Mouse (Mus musculus): ENCODE measurements around the gene Ssr1.

The Ssr1 gene

GRCm38 (mm10) chr13:37979506-37979905 lies 14.5 kb downstream of the Ssr1 start:
- no peak for DNase-seq

- no peak for DNase-seq
Observed at GRCm38 (mm10) chr13:37974731-37975130, 19.3 kb downstream of the Ssr1 start.

DNA sequence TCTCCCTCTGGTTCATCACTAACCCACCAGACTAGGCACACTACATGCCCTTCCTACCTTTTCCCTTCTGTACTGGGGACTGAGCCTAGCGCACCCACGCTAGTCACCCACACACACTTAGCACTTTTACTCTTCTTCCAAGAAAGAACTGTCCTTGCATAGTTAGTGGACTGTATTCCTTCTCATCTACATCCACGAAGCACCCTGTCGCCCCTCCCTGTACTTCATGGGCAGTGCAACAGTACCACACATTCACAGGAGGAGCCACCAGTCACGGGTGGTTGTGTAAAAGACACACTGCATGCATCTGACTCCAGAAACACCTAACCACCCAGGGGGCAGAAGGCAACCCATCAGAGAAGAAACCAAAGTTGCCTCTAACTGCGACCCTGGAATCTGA lies 20.0 kb downstream of the Ssr1 start:
- no peak for DNase-seq

DNA sequence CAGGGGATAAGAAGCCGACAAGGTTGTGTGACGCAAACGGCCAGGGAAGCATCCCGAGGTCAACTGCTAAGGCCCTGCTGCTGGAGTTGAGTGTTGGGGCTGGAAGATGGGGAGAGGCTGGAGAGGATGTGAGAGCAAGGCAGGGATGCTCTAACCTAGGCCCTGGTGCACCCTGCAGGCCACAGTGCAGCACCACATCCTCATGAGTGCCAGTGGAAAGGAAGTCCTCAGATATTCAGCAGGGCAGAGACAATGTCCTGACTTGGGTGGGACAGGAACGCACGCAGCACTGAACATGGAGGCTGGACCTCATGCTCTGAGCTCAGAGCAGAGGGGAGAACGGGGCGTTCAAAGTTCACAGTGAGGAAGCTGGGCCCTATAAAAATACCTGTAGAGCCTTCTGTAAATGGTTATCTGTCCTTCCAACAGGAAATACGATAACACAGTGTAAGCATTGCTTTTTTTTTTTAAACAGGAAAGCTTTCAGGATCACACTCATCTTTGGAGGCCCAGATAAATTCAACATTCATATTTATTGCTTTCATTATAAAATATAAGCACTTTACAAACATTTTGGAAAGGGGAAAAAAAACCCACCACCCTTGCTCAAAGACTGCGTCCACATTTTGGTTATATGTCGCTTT lies 23.0 kb downstream of the Ssr1 start:
- no peak for DNase-seq

DNA sequence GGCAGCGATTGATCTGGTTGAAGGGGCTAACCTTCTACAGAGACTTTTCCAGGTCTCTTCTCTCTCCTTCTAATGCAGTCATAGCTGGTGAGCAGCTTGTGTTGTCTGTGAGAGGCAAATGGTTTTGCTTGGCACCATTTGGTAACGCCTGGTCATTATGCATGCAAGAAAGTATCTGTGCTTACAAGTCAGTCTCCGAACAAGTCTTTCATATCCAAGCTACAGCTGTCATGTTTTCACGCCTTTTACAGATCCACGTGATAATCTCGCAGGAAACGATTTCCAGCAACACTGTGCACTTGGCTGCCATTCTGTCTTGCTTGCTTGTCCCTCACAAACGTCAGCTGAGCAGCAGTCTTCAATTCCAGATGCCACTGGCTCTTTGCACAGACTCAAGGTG lies 24.0 kb downstream of the Ssr1 start:
- DNase-seq = no peak

DNA sequence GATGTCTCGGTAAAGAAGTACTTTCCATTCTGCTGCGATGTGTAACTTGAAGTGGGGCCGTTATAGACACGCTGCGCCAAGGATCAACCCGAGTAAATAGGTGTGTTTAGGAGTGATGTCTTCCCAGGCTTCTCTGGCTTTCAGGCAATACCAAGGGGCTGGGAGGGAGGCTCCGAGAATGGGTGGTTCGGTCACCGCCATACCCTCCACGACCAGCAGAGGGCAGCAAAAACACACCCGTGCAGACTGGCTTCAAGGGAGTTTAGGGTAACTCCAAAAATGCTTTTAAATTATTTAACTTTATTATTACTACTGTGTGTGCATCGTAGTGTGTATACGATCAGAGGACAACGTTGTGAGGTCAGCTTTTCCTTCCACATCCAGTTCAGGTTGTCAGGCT lies 24.7 kb downstream of the Ssr1 start:
- peak; percentile 75 to 89 for DNase-seq

DNA sequence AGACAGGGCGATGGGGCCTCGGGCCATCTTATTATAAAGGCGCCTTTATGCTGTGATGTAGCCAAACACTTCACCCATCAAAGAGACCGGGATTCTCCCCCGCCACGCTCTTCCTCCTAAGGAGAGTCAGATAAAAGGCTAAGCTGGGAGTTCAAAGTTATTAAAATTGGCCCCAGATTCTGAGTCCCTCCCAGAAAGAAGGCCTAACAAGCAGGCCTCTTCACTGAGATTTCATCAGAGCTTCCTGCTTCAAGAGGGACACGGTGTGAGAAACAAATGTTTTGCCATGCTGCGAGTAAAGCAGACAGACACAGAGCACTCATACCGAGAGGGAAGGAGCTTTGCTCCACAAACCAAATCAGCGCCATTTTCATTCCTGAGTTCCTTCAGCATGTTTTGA lies 26.5 kb downstream of the Ssr1 start:
- no peak for DNase-seq

DNA sequence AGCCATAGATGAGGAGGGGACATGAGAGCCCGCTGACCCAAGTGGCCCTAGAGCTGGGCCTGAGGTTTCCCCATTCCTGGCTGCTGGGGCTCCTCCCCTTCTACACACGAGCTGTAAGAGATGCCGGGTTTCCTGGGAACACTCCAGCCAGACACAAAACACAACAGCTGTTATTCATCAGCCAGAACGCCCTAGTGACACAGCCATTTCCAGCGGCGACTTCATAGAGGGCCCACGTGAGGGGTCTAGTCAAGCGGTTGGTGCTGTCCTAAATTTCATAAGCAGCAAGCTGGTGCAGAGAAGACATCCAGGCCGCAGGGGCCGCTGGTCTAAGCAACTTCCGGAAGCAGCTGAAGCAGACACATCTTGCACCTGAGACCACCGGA lies 27.0 kb downstream of the Ssr1 start:
- peak; percentile 59 to 73 for DNase-seq

DNA sequence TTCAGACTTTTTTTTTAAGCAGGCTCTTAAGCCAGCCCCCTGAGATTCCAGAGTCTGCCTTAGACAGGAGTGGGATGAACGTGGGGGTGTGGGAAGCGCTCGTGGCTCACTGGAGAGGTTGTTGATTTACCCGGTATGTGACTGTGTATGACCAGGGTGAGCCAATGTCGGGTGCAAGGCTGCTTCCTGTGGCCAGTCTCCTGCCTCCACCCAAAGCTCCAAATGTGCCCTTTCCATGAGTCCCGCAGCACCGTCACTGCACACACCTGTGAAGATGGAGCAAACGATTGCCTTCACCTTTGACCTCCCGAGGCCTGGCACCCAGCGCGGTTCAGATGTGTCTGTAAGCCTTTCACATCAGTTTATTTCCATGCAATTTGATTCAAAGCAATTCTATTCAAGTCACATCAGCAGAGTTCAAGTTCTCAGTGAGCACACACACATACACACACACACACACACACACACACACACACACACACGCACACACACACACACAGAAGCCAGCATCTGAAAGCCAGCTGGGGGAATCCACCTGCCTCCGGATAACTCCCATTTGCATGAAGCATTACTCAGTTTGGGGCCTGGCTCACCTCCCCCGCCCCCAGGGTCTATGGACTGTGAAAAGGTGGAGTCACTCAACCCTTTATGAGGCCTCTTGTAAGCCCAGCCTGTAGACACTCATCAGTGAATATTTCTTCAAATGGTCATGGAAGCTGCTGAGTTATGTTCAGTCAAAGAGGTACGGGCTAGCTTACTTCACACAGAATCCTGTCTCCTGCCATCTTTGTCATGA lies 27.6 kb downstream of the Ssr1 start:
- DNase-seq = no peak

GRCm38 (mm10) chr13:37965126-37965914 lies 28.7 kb downstream of the Ssr1 start:
- no peak for DNase-seq

DNA sequence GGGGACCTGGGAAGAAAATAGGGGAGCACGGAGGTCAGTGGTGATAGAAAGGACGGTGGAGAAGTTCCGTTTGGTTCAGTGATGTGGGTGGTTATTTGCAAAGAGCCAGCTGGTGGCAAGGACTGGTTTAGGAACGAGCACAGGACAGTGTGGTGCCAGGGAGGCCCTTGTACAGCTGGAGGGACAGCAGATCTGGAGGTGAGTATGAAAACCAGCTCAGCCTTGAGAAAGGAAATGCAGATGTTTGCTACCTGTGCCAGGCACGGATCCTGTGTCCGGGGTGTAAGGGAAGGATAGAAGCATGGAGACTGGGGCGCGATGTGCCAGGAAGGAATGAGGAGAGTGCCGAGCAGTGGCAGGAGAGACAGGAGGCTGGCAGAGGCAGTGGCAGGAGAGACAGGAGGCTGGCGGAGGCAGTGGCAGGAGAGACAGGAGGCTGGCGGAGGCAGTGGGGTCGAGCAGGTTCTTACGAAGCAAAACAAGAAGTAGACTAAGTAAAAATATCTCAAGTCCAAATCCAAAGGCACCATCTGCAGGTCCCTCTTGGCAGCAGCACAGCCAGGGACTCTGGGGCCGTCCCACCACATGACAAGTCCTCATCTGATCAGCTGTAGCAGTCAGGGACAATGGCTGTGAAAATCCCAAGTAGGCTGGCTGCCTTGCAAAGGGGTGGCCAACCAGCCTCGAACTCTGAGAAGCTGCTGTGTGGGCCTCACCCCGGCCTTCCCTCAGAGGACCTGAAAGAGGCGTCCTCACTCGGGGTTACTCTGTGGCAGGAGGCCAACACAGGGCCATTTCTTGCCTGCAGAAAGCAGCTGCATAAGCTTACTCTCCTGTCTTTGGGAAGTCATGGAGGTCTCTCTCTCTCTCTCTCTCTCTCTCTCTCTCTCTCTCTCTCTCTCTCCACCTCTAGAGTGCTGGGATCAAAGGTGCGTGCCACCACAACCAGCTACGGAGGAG lies 29.6 kb downstream of the Ssr1 start:
- no peak for DNase-seq

GRCm38 (mm10) chr13:37963354-37964007 lies 30.5 kb downstream of the Ssr1 start:
- peak; percentile 81 to 82 for DNase-seq

DNA sequence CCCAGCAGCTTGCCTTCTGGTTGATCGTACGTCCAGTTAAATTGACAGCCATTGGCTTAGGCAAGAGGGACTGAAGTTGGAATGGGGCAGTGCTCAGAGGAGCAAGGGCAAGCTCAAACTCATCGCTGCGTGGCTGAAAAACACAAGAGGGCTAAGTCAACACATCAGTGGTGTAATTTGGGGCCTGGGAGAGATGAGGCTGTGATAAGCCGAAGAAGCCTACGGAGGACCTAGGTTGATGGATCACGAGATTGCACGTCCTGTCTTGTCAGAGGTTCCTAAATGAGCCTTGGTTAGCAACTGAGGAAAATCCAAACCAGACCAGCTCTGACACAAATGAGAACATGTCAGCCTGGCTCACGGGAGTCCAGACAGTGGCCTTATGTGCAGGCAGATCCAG lies 31.5 kb downstream of the Ssr1 start:
- DNase-seq = no peak

- no peak for DNase-seq
Observed at GRCm38 (mm10) chr13:37959936-37960335, 34.1 kb downstream of the Ssr1 start.

- DNase-seq = peak in 1 of 2 experiments; percentile 50
Observed at GRCm38 (mm10) chr13:37959239-37959907, 34.6 kb downstream of the Ssr1 start.

DNA sequence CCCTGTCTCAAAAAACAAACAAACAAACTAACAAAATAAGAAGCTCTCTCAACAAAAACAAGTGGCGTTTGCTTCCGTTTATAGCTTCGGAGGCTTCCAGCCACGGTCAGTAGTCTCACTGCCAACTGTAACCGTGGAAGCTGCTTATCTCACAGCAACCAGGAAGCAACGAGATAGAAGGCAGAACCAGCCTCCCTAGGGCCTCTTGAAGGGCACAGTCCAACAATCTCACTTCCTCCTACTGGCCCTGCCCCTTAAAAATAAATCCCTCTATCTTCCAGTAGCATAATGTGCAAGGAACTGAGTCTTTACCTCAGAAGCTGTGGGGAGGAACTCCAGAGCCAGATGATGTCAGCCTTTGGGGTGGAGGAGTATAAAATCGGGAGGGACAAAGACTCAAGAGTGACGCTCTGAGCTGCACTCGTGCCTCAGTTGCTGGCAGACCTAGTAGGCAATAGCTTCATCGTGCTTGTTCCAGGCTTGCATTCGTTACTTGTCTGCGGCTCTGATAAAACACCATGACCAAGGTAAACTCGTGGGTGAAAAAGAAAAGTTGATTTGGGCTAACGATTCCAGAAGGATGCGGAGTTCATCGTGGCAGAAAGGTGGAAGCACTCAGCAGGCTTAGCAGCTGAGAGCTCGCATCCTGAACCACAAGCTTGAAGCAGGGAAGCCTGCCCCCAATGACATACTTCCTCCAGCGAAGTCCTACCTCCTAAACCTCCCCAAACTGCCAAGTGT lies 35.3 kb downstream of the Ssr1 start:
- no peak for DNase-seq

- no peak for DNase-seq
Observed at GRCm38 (mm10) chr13:37954318-37954717, 39.7 kb downstream of the Ssr1 start.

GRCm38 (mm10) chr13:37952981-37953380 lies 41.0 kb downstream of the Ssr1 start:
- DNase-seq = no peak

GRCm38 (mm10) chr13:37946734-37947133 lies 47.3 kb downstream of the Ssr1 start:
- peak; percentile 88 to 95 for DNase-seq

- DNase-seq = peak in 1 of 2 experiments; percentile 40
Observed at GRCm38 (mm10) chr13:37945392-37945791, 48.6 kb downstream of the Ssr1 start.

GRCm38 (mm10) chr13:37944306-37944705 lies 49.7 kb downstream of the Ssr1 start:
- peak; percentile 65 to 68 for DNase-seq
